Mouse (Mus musculus): ENCODE data around the gene Amd1.

DNA sequence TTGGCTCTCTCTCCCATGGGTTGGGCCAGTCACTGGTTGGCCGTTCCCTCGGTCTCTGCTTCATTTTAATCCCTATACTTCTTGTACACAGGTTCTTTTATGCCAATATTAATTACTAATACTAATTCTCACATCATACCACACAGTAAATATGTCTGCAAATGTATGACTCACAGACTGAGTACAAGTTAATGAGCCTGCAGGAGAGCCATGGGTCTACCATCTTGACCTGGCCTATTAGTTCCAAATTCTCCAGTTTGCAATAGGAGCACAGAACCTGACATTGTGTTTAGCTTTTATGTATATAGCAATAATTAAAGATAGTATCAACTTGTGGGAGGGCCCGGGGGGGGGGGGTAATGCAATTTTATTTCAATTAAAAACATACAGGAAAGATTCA is 17.0 kb downstream of the Amd1 start:
- TF ChIP-seq POLR2A (IDR thresholded peaks at IDR 0.05; ENCODE audit: control insufficient read depth, low read depth, low read length) (no peak), CTCF (IDR thresholded peaks at IDR 0.05; ENCODE audit: control insufficient read depth, insufficient read depth, insufficient replicate concordance, low read depth, low read length) (no peak)
